Mouse (Mus musculus) intestine, postnatal 0 days (tissue): ENCODE results near the gene Krt222. TPM values are rescaled to one million over a fixed set of nuclear protein-coding genes. Genes with fewer than 3 reads are reported as not detected.
A peak's percentile ranks its signal among the peaks of the same experiment; 100 is the strongest.

Experiments
- ATAC-seq: fragments of 200-750 bp; cut with Nextera tagmentation; 2 replicates; pipeline ENCODE4 v1.8.0; 2017; ENCODE audit warnings: mild to moderate bottlenecking, moderate TSS enrichment, moderate library complexity
- H3K27ac ChIP-seq: fragments of 300-500 bp; sonication (generic); 2 replicates; pipeline ENCODE4 v1.5.1; 2014; ENCODE audit warnings: mild to moderate bottlenecking, low read depth, low read length, moderate library complexity
- H3K27me3 ChIP-seq: fragments of 300-500 bp; sonication (generic); replicated peaks from 2 replicates; pipeline ENCODE4 v1.6.1; 2014; ENCODE audit warnings: low read length, mixed read lengths; ENCODE audit not compliant: control insufficient read depth, insufficient read depth
- H3K36me3 ChIP-seq: fragments of 300-500 bp; sonication (generic); 2 replicates; pipeline ENCODE4 v1.6.1; 2014; ENCODE audit warnings: mild to moderate bottlenecking, moderate library complexity; ENCODE audit not compliant: control insufficient read depth, insufficient read depth
- H3K4me1 ChIP-seq: fragments of 300-500 bp; sonication (generic); replicated peaks from 2 replicates; pipeline ENCODE4 v1.6.1; 2014; ENCODE audit warnings: antibody characterized with exemption, low read length, mixed read lengths; ENCODE audit not compliant: control insufficient read depth, insufficient read depth
- H3K4me2 ChIP-seq: fragments of 300-500 bp; sonication (generic); replicated peaks from 2 replicates; pipeline ENCODE4 v1.6.1; 2014; ENCODE audit warnings: low read depth, mild to moderate bottlenecking, moderate library complexity
- H3K4me3 ChIP-seq: fragments of 300-500 bp; sonication (generic); 2 replicates; pipeline ENCODE4 v1.5.1; 2014; ENCODE audit warnings: low read depth, low read length
- H3K9ac ChIP-seq: fragments of 300-500 bp; sonication (generic); 2 replicates; pipeline ENCODE4 v1.6.1; 2014; ENCODE audit warnings: mild to moderate bottlenecking, low read depth, low read length
- H3K9me3 ChIP-seq: fragments of 300-500 bp; sonication (generic); 2 replicates; pipeline ENCODE4 v1.6.1; 2016; ENCODE audit warnings: mixed run types; ENCODE audit not compliant: control insufficient read depth
- CTCF ChIP-seq: sonication (generic); IDR thresholded peaks from 2 replicates; pipeline ENCODE4 v1.5.1; 2016; ENCODE audit warnings: low read depth, mild to moderate bottlenecking, control low read depth, antibody characterized with exemption, moderate library complexity
- WGBS: fragments of 180-500 bp; shearing (Covaris S2); extraction: QIAGEN DNeasy Blood & Tissue Kit; methylation state at CpG from one replicate; pipeline ENCODE4 v1.1.7; 2014; 5-methylcytosine and 5-hydroxymethylcytosine counted together
- polyA plus RNA-seq: library from polyadenylated mRNA; unstranded; fragments of >200 nt; fragmentation: Nextera tagmentation; extraction: Ambion mirVana; gene quantifications from 2 replicates; pipeline ENCODE4 v1.2.1, GENCODE M21; 2015

Gene Krt222
- polyA plus RNA-seq, 1 experiment from 2014 or later, result 0.61 TPM

- Histone ChIP-seq H3K4me2 (peak within 1 kb of the TSS; percentile 86), H3K9ac (peak within 1 kb of the TSS; percentile 98), H3K4me3 (peak within 1 kb of the TSS; percentile 90), H3K4me1 (no peaks in the 10 kb centered on the region; the same call in 1 of the 2 replicates), H3K27me3 (no peaks in the 10 kb centered on the region), H3K36me3 (0 out of 2 replicates have a peak, but pooled peaks cover 6% of the 10 kb centered on the region), H3K27ac (peak within 1 kb of the TSS; percentile 95), H3K9me3 (no peaks in the 10 kb centered on the region)
- peak; percentile 86 for ATAC-seq
- under 1% methylated on average over 85 of the region's 87 CpGs for WGBS
- TF ChIP-seq CTCF, result no peak
Observed at GRCm38 (mm10) chr11:99230261-99231048, 13.4 kb downstream of the Krt222 start, which contains the start of gene Smarce1. Gene Smarce1, minus strand, starts transcription at chr11:99231017.

- Histone ChIP-seq H3K9ac (peak overlapping the region; percentile 98), H3K27me3 (no peaks in the 10 kb centered on the region), H3K36me3 (peaks cover 11% of the 10 kb centered on the region), H3K4me2 (peak overlapping the region; percentile 86), H3K9me3 (no peaks in the 10 kb centered on the region), H3K27ac (peak overlapping the region; percentile 95), H3K4me1 (no peaks in the 10 kb centered on the region; the same call in 1 of the 2 replicates), H3K4me3 (peak overlapping the region; percentile 90)
- TF ChIP-seq CTCF, result no peak
- WGBS, result under 1% methylated on average over 31 of the region's 31 CpGs
- ATAC-seq, result peak; percentile 66
Observed at GRCm38 (mm10) chr11:99229641-99230260, 14.1 kb downstream of the Krt222 start.

- no peak for TF ChIP-seq CTCF
- Histone ChIP-seq H3K4me1 (no peaks in the 10 kb centered on the region; the same call in 1 of the 2 replicates), H3K36me3 (peaks cover 21% of the 10 kb centered on the region), H3K9ac (no peak overlapping the region), H3K4me3 (no peak overlapping the region), H3K4me2 (no peak overlapping the region), H3K27me3 (no peaks in the 10 kb centered on the region), H3K27ac (no peak overlapping the region), H3K9me3 (no peaks in the 10 kb centered on the region)
- no peak for ATAC-seq
- WGBS, result 57% methylated on average over 5 of the region's 5 CpGs
Observed at GRCm38 (mm10) chr11:99226298-99226697, 17.6 kb downstream of the Krt222 start.

- H3K27ac ChIP-seq, result no peak overlapping the region
- WGBS, result 78% methylated on average over 5 of the region's 5 CpGs
- H3K36me3 ChIP-seq, result peaks cover 36% of the 10 kb centered on the region
Observed at GRCm38 (mm10) chr11:99223310-99223709, 20.6 kb downstream of the Krt222 start.

GRCm38 (mm10) chr11:99221811-99222210 is 22.1 kb downstream of the Krt222 start:
- H3K36me3 ChIP-seq, result peaks cover 46% of the 10 kb centered on the region
- no peak overlapping the region for H3K27ac ChIP-seq
- TF ChIP-seq CTCF, result 0 out of 2 replicates have a peak, but pooled peaks have one; percentile 15
- no peaks in the 10 kb centered on the region for H3K9me3 ChIP-seq
- no peak overlapping the region for H3K4me3 ChIP-seq
- ATAC-seq, result no peak
- no peak overlapping the region for H3K9ac ChIP-seq
- no peak overlapping the region for H3K4me2 ChIP-seq
- H3K27me3 ChIP-seq, result no peaks in the 10 kb centered on the region
- H3K4me1 ChIP-seq, result no peaks in the 10 kb centered on the region
- 65% methylated on average over 2 of the region's 2 CpGs for WGBS

More at GRCm38 (mm10) chr11:99223310-99223709, 20.6 kb downstream of the Krt222 start:
- Histone ChIP-seq H3K9me3 (no peaks in the 10 kb centered on the region), H3K4me1 (no peaks in the 10 kb centered on the region), H3K4me3 (no peak overlapping the region), H3K4me2 (no peak overlapping the region), H3K9ac (no peak overlapping the region; the same call in 1 of the 2 replicates), H3K27me3 (no peaks in the 10 kb centered on the region)
- ATAC-seq, result no peak
- no peak for TF ChIP-seq CTCF

- no peak overlapping the region for H3K9ac ChIP-seq
- peaks cover 75% of the 10 kb centered on the region for H3K36me3 ChIP-seq
- TF ChIP-seq CTCF, result peak; percentile 9; the same call in 1 of the 2 replicates
- ATAC-seq, result no peak
- H3K27ac ChIP-seq, result no peak overlapping the region
- no peaks in the 10 kb centered on the region for H3K4me1 ChIP-seq
- 87% methylated on average over 7 of the region's 7 CpGs for WGBS
- H3K27me3 ChIP-seq, result no peaks in the 10 kb centered on the region
- H3K9me3 ChIP-seq, result no peaks in the 10 kb centered on the region
- no peak overlapping the region for H3K4me3 ChIP-seq
- H3K4me2 ChIP-seq, result no peak overlapping the region
Observed at GRCm38 (mm10) chr11:99217248-99217986, 26.5 kb downstream of the Krt222 start.
